Mouse (Mus musculus) cortical plate, adult 2 months (tissue): Measurements from ENCODE around the gene Miip. TPM values are rescaled to one million over a fixed set of nuclear protein-coding genes. Genes with fewer than 3 reads are reported as not detected.

Source experiments
- H3K27ac ChIP-seq: fragments of 200-500 bp; 2 replicates; pipeline ENCODE4 v1.5.1; 2012; ENCODE audit warnings: low read length, control low read depth, inconsistent platforms; ENCODE audit not compliant: insufficient read depth
- H3K4me1 ChIP-seq: fragments of 200-500 bp; 2 replicates; pipeline ENCODE4 v1.6.1; 2011; ENCODE audit warnings: low read length; ENCODE audit not compliant: control insufficient read depth, insufficient read depth
- H3K4me3 ChIP-seq: fragments of 200-500 bp; 2 replicates; pipeline ENCODE4 v1.5.1; 2011; ENCODE audit warnings: mild to moderate bottlenecking, low read length, control low read depth; ENCODE audit not compliant: insufficient read depth
- CTCF ChIP-seq: fragments of 200-500 bp; IDR thresholded peaks from 2 replicates; pipeline ENCODE4 v1.5.1; 2011; ENCODE audit warnings: mild to moderate bottlenecking, control low read depth, low read length; ENCODE audit not compliant: insufficient read depth; ENCODE audit errors: extremely low read depth
- POLR2A ChIP-seq: fragments of 200-500 bp; IDR thresholded peaks from 2 replicates; pipeline ENCODE4 v1.6.1; 2011; ENCODE audit warnings: mild to moderate bottlenecking, low read length, control low read depth; ENCODE audit not compliant: insufficient read depth; ENCODE audit errors: extremely low read depth
- polyA plus RNA-seq: library from polyadenylated mRNA; depleted of rRNA; stranded (reverse); fragments of >200 nt; gene quantifications from 2 replicates; pipeline ENCODE4 v1.2.3, GENCODE M21; 2012

Gene Miip
- polyA plus RNA-seq, 1 experiment: 57.6 TPM

- Histone ChIP-seq H3K27ac (no peak overlapping the region), H3K4me1 (peaks cover 4% of the 10 kb centered on the region), H3K4me3 (no peak overlapping the region)
- TF ChIP-seq CTCF (no peak), POLR2A (no peak)
Observed at GRCm38 (mm10) chr4:147896411-147896810, 27.8 kb upstream of the Miip start.

GRCm38 (mm10) chr4:147895815-147896330 is 27.3 kb upstream of the Miip start:
- peaks cover 4% of the 10 kb centered on the region for H3K4me1 ChIP-seq
- H3K27ac ChIP-seq: no peak overlapping the region
- TF ChIP-seq CTCF: no peak
- no peak for TF ChIP-seq POLR2A
- no peak overlapping the region for H3K4me3 ChIP-seq

GRCm38 (mm10) chr4:147890341-147890740 is 21.7 kb upstream of the Miip start:
- H3K27ac ChIP-seq: no peak overlapping the region
- H3K4me3 ChIP-seq: no peak overlapping the region
- no peaks in the 10 kb centered on the region for H3K4me1 ChIP-seq
- TF ChIP-seq CTCF (no peak), POLR2A (no peak)

GRCm38 (mm10) chr4:147888237-147888636 is 19.6 kb upstream of the Miip start:
- no peak overlapping the region for H3K4me3 ChIP-seq
- no peak overlapping the region for H3K27ac ChIP-seq
- no peak for TF ChIP-seq POLR2A
- no peak for TF ChIP-seq CTCF
- no peaks in the 10 kb centered on the region for H3K4me1 ChIP-seq

- Histone ChIP-seq H3K4me3 (no peak overlapping the region), H3K4me1 (no peaks in the 10 kb centered on the region), H3K27ac (no peak overlapping the region)
- TF ChIP-seq CTCF (no peak), POLR2A (no peak)
Observed at GRCm38 (mm10) chr4:147887277-147887676, 18.7 kb upstream of the Miip start.

GRCm38 (mm10) chr4:147886158-147886557 is 17.5 kb upstream of the Miip start:
- no peak overlapping the region for H3K4me3 ChIP-seq
- H3K27ac ChIP-seq: no peak overlapping the region
- H3K4me1 ChIP-seq: no peaks in the 10 kb centered on the region
- no peak for TF ChIP-seq POLR2A
- no peak for TF ChIP-seq CTCF

- Histone ChIP-seq H3K4me1 (no peaks in the 10 kb centered on the region), H3K4me3 (no peak overlapping the region), H3K27ac (no peak overlapping the region)
- TF ChIP-seq CTCF (no peak), POLR2A (no peak)
Observed at GRCm38 (mm10) chr4:147884138-147884537, 15.5 kb upstream of the Miip start.

GRCm38 (mm10) chr4:147883041-147883440 is 14.4 kb upstream of the Miip start:
- no peak overlapping the region for H3K4me3 ChIP-seq
- H3K4me1 ChIP-seq: no peaks in the 10 kb centered on the region
- H3K27ac ChIP-seq: no peak overlapping the region
- TF ChIP-seq CTCF: no peak

GRCm38 (mm10) chr4:147881792-147882191 is 13.2 kb upstream of the Miip start:
- Histone ChIP-seq H3K4me3 (no peak overlapping the region), H3K27ac (no peak overlapping the region), H3K4me1 (no peaks in the 10 kb centered on the region)
- TF ChIP-seq POLR2A: no peak
- no peak for TF ChIP-seq CTCF

GRCm38 (mm10) chr4:147879865-147880264 is 11.2 kb upstream of the Miip start:
- TF ChIP-seq POLR2A: no peak
- no peak for TF ChIP-seq CTCF

More at GRCm38 (mm10) chr4:147879865-147880264, 11.2 kb upstream of the Miip start:
- Histone ChIP-seq H3K4me1 (no peaks in the 10 kb centered on the region), H3K27ac (no peak overlapping the region), H3K4me3 (no peak overlapping the region)
